Mouse (Mus musculus): ENCODE results near the gene Castor1.

DNA sequence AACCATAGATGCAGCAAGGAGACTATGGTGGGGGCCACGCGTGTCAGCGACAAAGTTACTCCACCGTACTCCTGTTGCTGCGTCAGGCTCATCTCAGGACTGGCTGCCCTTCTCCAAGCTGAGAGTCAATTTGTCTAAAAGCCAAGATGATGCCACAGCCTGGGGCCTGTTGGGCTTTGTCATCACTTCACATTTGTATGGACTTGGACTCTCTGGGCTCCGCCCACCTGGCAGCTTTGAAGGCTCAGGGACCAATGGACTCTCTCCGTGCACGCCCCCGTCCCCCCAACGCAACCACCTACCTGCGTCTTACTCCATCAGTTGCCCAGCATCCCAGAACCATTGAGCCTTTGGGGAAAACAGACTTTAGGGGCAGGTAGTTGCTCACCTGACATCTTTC lies 53.5 kb downstream of the Castor1 start:
- no peak for TF ChIP-seq CTCF (conservative IDR thresholded peaks at IDR 0.05; ENCODE audit: insufficient read depth, insufficient read length, low read depth, low read length)
- no peak for TF ChIP-seq POLR2A (IDR thresholded peaks at IDR 0.05; ENCODE audit: low read depth, low read length)
